Mouse (Mus musculus) cortical plate, adult 2 months (tissue): ENCODE measurements around the gene Blmh.

Experiments
- CTCF ChIP-seq: fragments of 200-500 bp; IDR thresholded peaks from 2 replicates; pipeline ENCODE4 v1.5.1; 2011; ENCODE audit warnings: mild to moderate bottlenecking, control low read depth, low read length; ENCODE audit not compliant: insufficient read depth; ENCODE audit errors: extremely low read depth
- POLR2A ChIP-seq: fragments of 200-500 bp; IDR thresholded peaks from 2 replicates; pipeline ENCODE4 v1.6.1; 2011; ENCODE audit warnings: mild to moderate bottlenecking, low read length, control low read depth; ENCODE audit not compliant: insufficient read depth; ENCODE audit errors: extremely low read depth

DNA sequence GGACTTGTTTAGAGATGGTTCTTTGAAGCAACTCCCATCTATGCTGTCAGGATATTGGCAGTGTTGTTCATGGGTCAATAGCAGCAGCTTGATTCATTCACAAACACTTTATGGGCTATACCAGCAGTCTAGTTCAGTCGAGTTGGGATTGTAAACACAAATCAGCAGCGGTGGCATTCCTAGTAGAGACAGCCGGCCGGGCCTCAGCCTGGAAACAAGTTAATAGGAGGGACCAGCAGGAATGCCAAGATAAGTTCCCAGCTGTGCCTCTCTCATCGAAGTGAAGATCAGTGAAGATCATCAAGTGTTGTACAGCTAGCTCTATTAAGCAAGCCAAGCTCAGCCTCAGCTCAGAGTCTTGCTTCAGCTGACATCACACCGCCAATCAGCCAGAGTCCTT lies 28.2 kb upstream of the Blmh start:
- TF ChIP-seq POLR2A = no peak
- TF ChIP-seq CTCF = no peak
